Mouse (Mus musculus) forebrain, embryonic 15.5 days (tissue): ENCODE measurements at regions not wholly inside any gene's neighbourhood (a gene's known extent, or its start where the extent isn't known, plus 50 kb on each side); places are given as distances from the start of the nearest gene placed in this dataset.

Source experiments
- ATAC-seq: fragments of 200-750 bp; cut with Nextera tagmentation; replicated peaks from 2 replicates; pipeline ENCODE4 v1.8.0; 2017; ENCODE audit warnings: mild to moderate bottlenecking, moderate TSS enrichment, moderate library complexity
- H3K27ac ChIP-seq: fragments of 300-500 bp; sonication (generic); replicated peaks from 2 replicates; pipeline ENCODE4 v1.5.1; 2015; ENCODE audit warnings: mild to moderate bottlenecking, inconsistent platforms
- H3K27me3 ChIP-seq: fragments of 300-500 bp; sonication (generic); 2 replicates; pipeline ENCODE4 v1.6.1; 2015; ENCODE audit warnings: inconsistent platforms
- H3K36me3 ChIP-seq: fragments of 300-500 bp; sonication (generic); 2 replicates; pipeline ENCODE4 v1.6.1; 2015; ENCODE audit warnings: mild to moderate bottlenecking, inconsistent platforms
- H3K4me1 ChIP-seq: fragments of 300-500 bp; sonication (generic); 2 replicates; pipeline ENCODE4 v1.6.1; 2015; ENCODE audit warnings: inconsistent platforms
- H3K4me2 ChIP-seq: fragments of 300-500 bp; sonication (generic); replicated peaks from 2 replicates; pipeline ENCODE4 v1.6.1; 2015; ENCODE audit warnings: mild to moderate bottlenecking, inconsistent platforms
- H3K4me3 ChIP-seq: fragments of 300-500 bp; sonication (generic); 2 replicates; pipeline ENCODE4 v1.5.1; 2015; ENCODE audit warnings: mild to moderate bottlenecking, inconsistent platforms
- H3K9ac ChIP-seq: fragments of 300-500 bp; sonication (generic); replicated peaks from 2 replicates; pipeline ENCODE4 v1.6.1; 2015; ENCODE audit warnings: mild to moderate bottlenecking, inconsistent platforms
- H3K9me3 ChIP-seq: fragments of 300-500 bp; sonication (generic); 2 replicates; pipeline ENCODE4 v1.6.1; 2016; ENCODE audit warnings: inconsistent platforms
- WGBS: fragments of 180-500 bp; shearing (Covaris S2); methylation state at CpG from one replicate; pipeline ENCODE4 v1.1.7; 2015; ENCODE audit warnings: mixed read lengths; 5-methylcytosine and 5-hydroxymethylcytosine counted together

DNA sequence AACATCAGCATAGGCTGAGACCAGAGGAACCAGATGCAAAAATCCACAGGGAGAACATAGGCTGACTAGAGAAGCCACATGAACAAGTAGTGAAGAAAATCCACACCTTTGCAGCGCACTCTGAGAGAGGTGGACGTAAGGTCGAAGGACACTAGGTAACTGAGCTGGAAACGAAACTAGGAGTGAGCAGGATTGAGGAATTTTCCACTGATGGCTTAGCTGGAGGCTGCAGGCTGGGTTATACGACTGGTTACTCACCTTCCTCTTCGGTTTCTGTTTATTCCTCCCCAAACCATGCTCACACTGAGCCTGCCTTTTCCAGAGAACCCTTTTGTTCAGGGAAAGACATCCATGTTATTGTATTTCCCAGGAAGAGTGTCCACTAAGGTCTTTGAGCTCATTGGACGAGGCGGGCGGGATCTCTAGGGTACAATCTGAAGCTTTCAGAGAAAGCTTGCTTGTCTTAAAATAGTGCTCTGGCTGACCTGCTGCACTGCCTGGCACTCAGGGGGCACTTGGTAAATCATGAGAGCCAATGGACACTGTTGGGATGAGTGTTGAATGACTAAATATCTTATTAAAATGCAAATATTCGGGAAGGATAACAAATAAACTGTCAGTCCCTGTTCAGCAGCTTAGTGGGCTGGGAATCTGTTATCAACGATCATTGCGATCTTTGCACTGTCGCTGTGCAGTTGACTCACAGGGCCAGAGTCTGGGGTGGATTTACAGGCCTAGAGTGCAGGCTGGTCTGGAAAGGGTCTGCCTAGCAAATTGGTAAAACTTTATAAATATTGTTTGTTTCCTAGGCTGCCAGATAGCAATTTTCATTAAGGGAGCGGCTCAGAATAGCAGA lies 76.7 kb upstream of the Bbx start:
- no peak overlapping the region for H3K4me3 ChIP-seq
- H3K9me3 ChIP-seq: no peaks in the 10 kb centered on the region
- H3K36me3 ChIP-seq: no peaks in the 10 kb centered on the region
- no peak for ATAC-seq
- 79% methylated on average over 14 of the region's 14 CpGs for WGBS
- no peak overlapping the region for H3K27ac ChIP-seq
- H3K27me3 ChIP-seq: no peaks in the 10 kb centered on the region
- no peak overlapping the region for H3K4me2 ChIP-seq
- no peaks in the 10 kb centered on the region for H3K4me1 ChIP-seq
- no peak overlapping the region for H3K9ac ChIP-seq

DNA sequence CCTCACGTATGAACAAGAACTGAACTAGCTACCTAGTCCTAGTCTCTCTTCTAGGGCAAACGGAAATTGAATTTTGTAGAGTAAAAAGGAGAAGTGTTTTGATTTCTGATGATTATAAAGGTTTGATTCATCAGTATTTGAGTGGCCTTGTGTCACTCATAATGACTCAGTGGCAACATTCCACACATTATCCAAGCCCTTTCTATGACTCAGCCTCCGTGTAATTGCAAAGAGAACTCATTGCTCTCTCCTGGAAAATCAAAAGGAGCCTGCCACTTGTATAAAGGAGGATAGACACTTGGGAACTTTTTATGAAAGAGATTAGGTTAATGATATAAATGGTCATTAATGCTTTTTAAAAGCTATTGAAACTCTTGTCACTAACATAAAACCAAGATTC lies 72.4 kb upstream of the Bbx start:
- Histone ChIP-seq H3K36me3 (no peaks in the 10 kb centered on the region), H3K4me2 (no peak overlapping the region), H3K4me3 (no peak overlapping the region), H3K9ac (no peak overlapping the region), H3K9me3 (no peaks in the 10 kb centered on the region), H3K4me1 (no peaks in the 10 kb centered on the region), H3K27ac (no peak overlapping the region), H3K27me3 (no peaks in the 10 kb centered on the region)
- 37% methylated on average over 3 of the region's 3 CpGs for WGBS
- no peak for ATAC-seq

DNA sequence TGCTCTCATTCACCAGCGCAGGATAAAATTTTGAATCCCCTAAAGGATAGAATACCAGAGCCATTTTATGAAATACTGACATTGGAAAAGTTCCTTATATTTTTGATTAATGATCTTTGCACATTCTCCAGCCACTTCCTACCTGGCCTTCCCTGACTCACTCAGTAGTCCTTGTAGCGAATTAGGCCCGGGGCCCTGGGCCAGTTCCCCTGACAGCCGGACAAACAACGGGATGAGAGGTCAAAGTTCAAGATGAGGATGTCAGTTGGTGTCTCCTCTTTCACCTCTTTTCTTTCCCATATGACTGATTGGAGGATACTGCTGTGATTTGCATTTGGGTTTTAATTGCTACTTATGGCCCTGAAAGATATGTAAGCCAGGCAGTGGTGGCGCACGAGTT lies 66.7 kb upstream of the Bbx start:
- Histone ChIP-seq H3K9ac (no peak overlapping the region), H3K4me1 (no peaks in the 10 kb centered on the region), H3K9me3 (no peaks in the 10 kb centered on the region), H3K4me3 (no peak overlapping the region), H3K4me2 (no peak overlapping the region), H3K27ac (no peak overlapping the region), H3K36me3 (no peaks in the 10 kb centered on the region), H3K27me3 (no peaks in the 10 kb centered on the region)
- no peak for ATAC-seq
- 85% methylated on average over 7 of the region's 7 CpGs for WGBS

DNA sequence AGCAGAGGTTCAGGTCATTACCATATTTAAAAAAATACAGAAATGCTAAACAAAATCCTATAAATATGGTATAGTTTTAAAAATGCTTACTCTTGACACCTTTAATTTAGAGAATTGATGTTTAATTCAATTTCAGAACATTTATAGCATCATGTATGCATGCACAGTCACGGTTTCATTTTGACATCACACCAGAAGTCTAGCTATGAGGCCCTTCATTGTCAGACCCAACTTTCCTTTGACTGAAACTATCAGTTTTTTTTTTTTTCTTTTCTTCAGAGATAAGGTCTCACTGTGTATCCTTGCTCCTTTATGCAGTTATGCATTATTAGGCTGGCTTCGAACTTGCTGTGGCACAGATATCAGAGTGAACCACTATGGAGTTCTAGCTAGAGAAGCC lies 61.5 kb upstream of the Bbx start:
- no peak for ATAC-seq
- WGBS: 92% methylated on average over 2 of the region's 2 CpGs
- no peak overlapping the region for H3K27ac ChIP-seq

DNA sequence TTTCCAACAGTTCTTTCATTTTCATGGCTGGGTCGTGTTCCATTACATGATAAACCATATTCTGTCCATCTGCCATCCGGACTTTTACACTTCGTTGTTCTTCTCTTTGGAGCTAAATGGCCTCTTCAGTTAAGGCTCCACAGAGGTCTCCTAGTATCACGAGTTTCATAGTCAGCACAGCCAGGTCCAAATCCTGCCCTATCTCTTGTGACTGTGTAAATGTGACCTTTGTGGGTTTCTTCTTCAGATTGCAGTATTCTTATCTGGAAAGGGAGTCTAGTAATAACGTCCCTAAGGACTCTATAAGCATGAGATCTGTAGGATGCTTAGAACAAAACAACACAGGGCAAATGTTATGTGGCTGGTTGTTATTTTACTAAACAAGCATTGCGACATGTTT lies 57.1 kb upstream of the Bbx start:
- H3K9me3 ChIP-seq: no peaks in the 10 kb centered on the region
- no peak overlapping the region for H3K4me3 ChIP-seq
- no peaks in the 10 kb centered on the region for H3K36me3 ChIP-seq
- ATAC-seq: no peak
- 93% methylated on average over 6 of the region's 6 CpGs for WGBS
- H3K27me3 ChIP-seq: no peaks in the 10 kb centered on the region
- no peak overlapping the region for H3K9ac ChIP-seq
- no peak overlapping the region for H3K4me2 ChIP-seq
- H3K4me1 ChIP-seq: no peaks in the 10 kb centered on the region
- H3K27ac ChIP-seq: no peak overlapping the region

More for the DNA sequence above, 61.5 kb upstream of the Bbx start:
- H3K4me2 ChIP-seq: no peak overlapping the region
- H3K9ac ChIP-seq: no peak overlapping the region
- no peak overlapping the region for H3K4me3 ChIP-seq
- no peaks in the 10 kb centered on the region for H3K27me3 ChIP-seq
- no peaks in the 10 kb centered on the region for H3K9me3 ChIP-seq
- no peaks in the 10 kb centered on the region for H3K4me1 ChIP-seq
- H3K36me3 ChIP-seq: no peaks in the 10 kb centered on the region

DNA sequence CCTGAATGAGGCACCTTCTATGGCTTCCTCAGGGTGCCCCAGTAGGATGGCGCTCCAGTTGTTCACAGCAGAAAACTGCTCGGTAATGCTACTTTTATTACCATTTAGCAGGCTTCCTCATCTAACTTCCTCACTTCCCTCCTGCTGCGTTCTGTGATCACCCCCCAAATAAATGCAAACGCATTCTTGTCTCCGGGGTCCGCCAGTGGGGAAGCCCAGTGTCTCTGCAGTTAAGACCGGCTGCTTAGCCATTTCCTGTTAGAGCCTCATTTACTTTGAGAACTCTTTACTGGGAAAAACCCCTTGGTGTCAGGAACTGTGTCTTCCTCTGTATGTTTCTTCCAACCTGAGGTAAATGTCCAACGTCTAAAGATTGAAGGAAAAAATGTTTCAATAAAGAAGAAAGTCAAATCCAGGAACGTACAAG lies 50.2 kb upstream of the Bbx start:
- Histone ChIP-seq H3K36me3 (no peaks in the 10 kb centered on the region), H3K27me3 (no peaks in the 10 kb centered on the region), H3K4me3 (no peak overlapping the region), H3K27ac (no peak overlapping the region), H3K4me2 (no peak overlapping the region), H3K4me1 (no peaks in the 10 kb centered on the region), H3K9me3 (no peaks in the 10 kb centered on the region), H3K9ac (no peak overlapping the region)
- WGBS: 38% methylated on average over 9 of the region's 9 CpGs
- ATAC-seq: no peak
